Mouse (Mus musculus): ENCODE measurements around the gene Ndst2. TPM values are rescaled to one million over a fixed set of nuclear protein-coding genes. Genes with fewer than 3 reads are reported as not detected.

Ndst2 gene
- polyA plus RNA-seq, 1 experiment, result 11.9 TPM

- Histone ChIP-seq H3ac (ENCODE audit: control insufficient read depth, insufficient read length) (no peak overlapping the region), H3K4me3 (no peak overlapping the region), H3K36me3 (ENCODE audit: control insufficient read depth, insufficient read depth) (peaks cover 17% of the 10 kb centered on the region), H3K4me2 (ENCODE audit: low read depth) (no peak overlapping the region), H3K27me3 (ENCODE audit: control insufficient read depth, insufficient read depth, insufficient read length) (no peaks in the 10 kb centered on the region), H3K79me2 (ENCODE audit: control insufficient read depth, insufficient read depth) (no peaks in the 10 kb centered on the region)
- no peak for TF ChIP-seq E2F4 (IDR thresholded peaks at IDR 0.05; ENCODE audit: insufficient read depth)
- TF ChIP-seq POLR2AphosphoS2 (IDR thresholded peaks at IDR 0.05; ENCODE audit: insufficient read length, low read depth), result no peak
These were observed 2.9 kb upstream of the Ndst2 start for GRCm38 (mm10) chr14:20737306-20737705.

GRCm38 (mm10) chr14:20735892-20736390 is 1.6 kb upstream of the Ndst2 start:
- Histone ChIP-seq H3K4me3 (no peak overlapping the region), H3K4me2 (ENCODE audit: low read depth) (no peak overlapping the region), H3K27me3 (ENCODE audit: control insufficient read depth, insufficient read depth, insufficient read length) (no peaks in the 10 kb centered on the region), H3K36me3 (ENCODE audit: control insufficient read depth, insufficient read depth) (peaks cover 21% of the 10 kb centered on the region), H3ac (ENCODE audit: control insufficient read depth, insufficient read length) (no peak overlapping the region), H3K79me2 (ENCODE audit: control insufficient read depth, insufficient read depth) (no peaks in the 10 kb centered on the region)
- no peak for TF ChIP-seq POLR2A (IDR thresholded peaks at IDR 0.05; ENCODE audit: insufficient read length, low read depth)
- TF ChIP-seq REST (IDR thresholded peaks at IDR 0.05; ENCODE audit: insufficient read depth, insufficient read length), result no peak
- no peak for TF ChIP-seq TCF12 (IDR thresholded peaks at IDR 0.05; ENCODE audit: insufficient read depth, poor library complexity, severe bottlenecking)
- no peak for TF ChIP-seq CEBPB (IDR thresholded peaks at IDR 0.05; ENCODE audit: insufficient read depth, poor library complexity, severe bottlenecking)
- TF ChIP-seq POLR2AphosphoS2 (IDR thresholded peaks at IDR 0.05; ENCODE audit: insufficient read length, low read depth), result no peak
- TF ChIP-seq E2F4 (IDR thresholded peaks at IDR 0.05; ENCODE audit: insufficient read depth), result no peak
- no peak for TF ChIP-seq TCF3 (IDR thresholded peaks at IDR 0.05; ENCODE audit: insufficient read length, low read depth)
- TF ChIP-seq MAX (IDR thresholded peaks at IDR 0.05; ENCODE audit: low read depth), result no peak
- no peak for TF ChIP-seq MYOG (IDR thresholded peaks at IDR 0.05; ENCODE audit: control insufficient read depth in 1 of 3, insufficient read depth in 1 of 3, insufficient read length in 2 of 3, low read depth in 2 of 3)
- TF ChIP-seq USF1 (IDR thresholded peaks at IDR 0.05; ENCODE audit: low read depth), result no peak
- no peak for TF ChIP-seq SRF (IDR thresholded peaks at IDR 0.05; ENCODE audit: control insufficient read depth, insufficient read length, low read depth)
- no peak for TF ChIP-seq MYOD1 (IDR thresholded peaks at IDR 0.05; ENCODE audit: control insufficient read depth in 1 of 3, insufficient read length in 2 of 3, low read depth in 2 of 3)

GRCm38 (mm10) chr14:20735052-20735451 is 690 bp upstream of the Ndst2 start:
- peak overlapping the region; percentile 61 for H3K4me2 ChIP-seq (ENCODE audit: low read depth)
- peaks cover 19% of the 10 kb centered on the region for H3K36me3 ChIP-seq (ENCODE audit: control insufficient read depth, insufficient read depth)
- H3K27me3 ChIP-seq (ENCODE audit: control insufficient read depth, insufficient read depth, insufficient read length), result no peaks in the 10 kb centered on the region
- peak overlapping the region; percentile 56 for H3K4me3 ChIP-seq
- H3ac ChIP-seq (ENCODE audit: control insufficient read depth, insufficient read length), result no peak overlapping the region
- TF ChIP-seq CEBPB (IDR thresholded peaks at IDR 0.05; ENCODE audit: insufficient read depth, poor library complexity, severe bottlenecking) (no peak), POLR2A (IDR thresholded peaks at IDR 0.05; ENCODE audit: insufficient read length, low read depth) (no peak), USF1 (IDR thresholded peaks at IDR 0.05; ENCODE audit: low read depth) (no peak), POLR2AphosphoS2 (IDR thresholded peaks at IDR 0.05; ENCODE audit: insufficient read length, low read depth) (no peak), E2F4 (IDR thresholded peaks at IDR 0.05; ENCODE audit: insufficient read depth) (no peak), TCF12 (IDR thresholded peaks at IDR 0.05; ENCODE audit: insufficient read depth, poor library complexity, severe bottlenecking) (no peak), MYOD1 (IDR thresholded peaks at IDR 0.05; ENCODE audit: control insufficient read depth in 1 of 3, insufficient read length in 2 of 3, low read depth in 2 of 3) (no peak), MYOG (IDR thresholded peaks at IDR 0.05; ENCODE audit: control insufficient read depth in 1 of 3, insufficient read depth in 1 of 3, insufficient read length in 2 of 3, low read depth in 2 of 3) (no peak), REST (IDR thresholded peaks at IDR 0.05; ENCODE audit: insufficient read depth, insufficient read length) (no peak), SRF (IDR thresholded peaks at IDR 0.05; ENCODE audit: control insufficient read depth, insufficient read length, low read depth) (no peak), TCF3 (IDR thresholded peaks at IDR 0.05; ENCODE audit: insufficient read length, low read depth) (no peak), MAX (IDR thresholded peaks at IDR 0.05; ENCODE audit: low read depth) (no peak)
- H3K79me2 ChIP-seq (ENCODE audit: control insufficient read depth, insufficient read depth), result no peaks in the 10 kb centered on the region

- Histone ChIP-seq H3ac (ENCODE audit: control insufficient read depth, insufficient read length) (peak overlapping the region; percentile 98), H3K27me3 (ENCODE audit: control insufficient read depth, insufficient read depth, insufficient read length) (no peaks in the 10 kb centered on the region), H3K4me3 (peak overlapping the region; percentile 56), H3K36me3 (ENCODE audit: control insufficient read depth, insufficient read depth) (peaks cover 29% of the 10 kb centered on the region), H3K79me2 (ENCODE audit: control insufficient read depth, insufficient read depth) (no peaks in the 10 kb centered on the region), H3K4me2 (ENCODE audit: low read depth) (peak overlapping the region; percentile 69)
- no peak for TF ChIP-seq SRF (IDR thresholded peaks at IDR 0.05; ENCODE audit: control insufficient read depth, insufficient read length, low read depth)
These were observed 1.1 kb downstream of the Ndst2 start for GRCm38 (mm10) chr14:20733041-20733951.

GRCm38 (mm10) chr14:20730853-20731602 is 3.3 kb downstream of the Ndst2 start:
- H3K4me3 ChIP-seq, result no peak overlapping the region
- no peak overlapping the region for H3ac ChIP-seq (ENCODE audit: control insufficient read depth, insufficient read length)
- no peaks in the 10 kb centered on the region for H3K27me3 ChIP-seq (ENCODE audit: control insufficient read depth, insufficient read depth, insufficient read length)
- TF ChIP-seq POLR2AphosphoS2 (IDR thresholded peaks at IDR 0.05; ENCODE audit: insufficient read length, low read depth) (no peak), USF1 (IDR thresholded peaks at IDR 0.05; ENCODE audit: low read depth) (no peak), POLR2A (IDR thresholded peaks at IDR 0.05; ENCODE audit: insufficient read length, low read depth) (no peak), REST (IDR thresholded peaks at IDR 0.05; ENCODE audit: insufficient read depth, insufficient read length) (no peak), MYOD1 (IDR thresholded peaks at IDR 0.05; ENCODE audit: control insufficient read depth in 1 of 3, insufficient read length in 2 of 3, low read depth in 2 of 3) (no peak), TCF12 (IDR thresholded peaks at IDR 0.05; ENCODE audit: insufficient read depth, poor library complexity, severe bottlenecking) (no peak), CEBPB (IDR thresholded peaks at IDR 0.05; ENCODE audit: insufficient read depth, poor library complexity, severe bottlenecking) (no peak), MAX (IDR thresholded peaks at IDR 0.05; ENCODE audit: low read depth) (no peak), SRF (IDR thresholded peaks at IDR 0.05; ENCODE audit: control insufficient read depth, insufficient read length, low read depth) (no peak), E2F4 (IDR thresholded peaks at IDR 0.05; ENCODE audit: insufficient read depth) (no peak), TCF3 (IDR thresholded peaks at IDR 0.05; ENCODE audit: insufficient read length, low read depth) (no peak)
- no peaks in the 10 kb centered on the region for H3K79me2 ChIP-seq (ENCODE audit: control insufficient read depth, insufficient read depth)
- H3K4me2 ChIP-seq (ENCODE audit: low read depth), result no peak overlapping the region
- peaks cover 37% of the 10 kb centered on the region for H3K36me3 ChIP-seq (ENCODE audit: control insufficient read depth, insufficient read depth)

Measured in myocyte (in vitro differentiated cells).